Mouse (Mus musculus): ENCODE results near the gene Pkhd1. TPM values are rescaled to one million over a fixed set of nuclear protein-coding genes. Genes with fewer than 3 reads are reported as not detected.
"Not testable (repeated sequence)": the region's sequence is repeated elsewhere in the genome, so short reads cannot be mapped to it uniquely, and the experiment has no call there.

The Pkhd1 gene
- total RNA-seq, 2 experiments from 2014 or later: 0.03 to 0.10 TPM

- no peak for DNase-seq
- intact Hi-C loops (cut with DNase I): loop anchor here (5.0 to 10.0 kb wide), 2 partner anchors 201 to 1309 kb away; partner anchors contain the start of gene Tfap2b
Measured at GRCm38 (mm10) chr1:20513364-20514084, 104.3 kb downstream of the Pkhd1 start.

DNA sequence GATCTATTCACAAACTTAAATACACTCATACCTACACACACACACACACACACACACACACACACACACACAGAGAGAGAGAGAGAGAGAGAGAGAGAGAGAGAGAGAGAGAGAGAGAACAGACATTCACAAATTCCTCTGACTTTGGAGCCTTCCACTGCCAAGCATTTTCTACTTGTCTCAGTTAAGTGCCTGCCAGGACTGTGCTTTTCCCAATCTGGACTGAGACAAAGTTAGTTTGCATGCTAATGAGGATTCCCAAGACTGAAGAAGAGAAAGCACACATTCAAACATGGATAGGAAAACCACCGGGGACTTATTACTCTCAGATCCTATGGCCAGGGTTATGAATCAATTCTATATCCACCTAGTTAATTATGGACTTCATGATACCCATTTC is 118.9 kb downstream of the Pkhd1 start:
- DNase-seq: no peak
- intact Hi-C loops (cut with DNase I): no loop called here

DNA sequence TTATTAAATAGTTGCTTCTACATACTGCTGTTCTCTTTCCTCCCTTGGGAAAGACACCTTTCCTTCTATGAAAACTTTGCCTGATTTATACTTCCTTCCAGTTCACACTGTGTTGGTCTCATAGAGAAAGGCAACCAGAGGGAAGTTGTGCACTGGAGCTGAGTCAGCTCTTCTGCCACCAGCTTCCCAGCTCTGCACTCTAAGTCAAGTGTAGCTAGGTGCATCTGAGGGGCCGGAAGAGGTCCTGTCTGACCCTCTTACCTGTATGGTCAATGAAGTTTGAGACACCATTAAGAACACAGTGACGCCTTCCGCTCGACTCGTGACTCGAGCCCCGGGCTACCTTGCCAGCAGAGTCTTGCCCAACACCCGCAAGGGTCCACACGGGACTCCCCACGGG is 131.8 kb downstream of the Pkhd1 start:
- intact Hi-C loops (cut with DNase I): no loop called here
- no peak for DNase-seq

DNA sequence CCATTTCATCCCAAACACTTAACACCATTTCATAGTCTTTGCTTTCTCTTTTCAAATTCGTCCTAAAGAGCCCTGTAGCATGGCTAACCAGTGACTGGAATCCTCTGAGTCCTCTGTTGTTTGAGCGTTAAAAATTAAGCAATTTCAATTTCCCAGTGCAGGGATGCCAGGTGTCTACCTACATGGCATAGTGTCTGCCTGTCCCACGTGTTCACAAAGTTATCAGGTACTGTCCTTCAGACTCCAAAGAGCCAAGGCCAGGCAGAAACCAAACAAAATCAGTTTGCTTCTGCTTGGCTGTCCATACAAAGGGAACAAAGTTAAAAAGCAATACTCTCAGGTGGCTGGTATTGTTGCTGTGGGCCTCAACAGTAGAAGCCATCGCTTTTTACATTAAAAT is 136.0 kb downstream of the Pkhd1 start:
- DNase-seq: no peak
- intact Hi-C loops (cut with DNase I): no loop called here

GRCm38 (mm10) chr1:20478695-20479094 is 139.2 kb downstream of the Pkhd1 start:
- DNase-seq: no peak
- intact Hi-C loops (cut with DNase I): no loop called here

GRCm38 (mm10) chr1:20478266-20478659 is 139.6 kb downstream of the Pkhd1 start:
- intact Hi-C loops (cut with DNase I): no loop called here
- DNase-seq: no peak

GRCm38 (mm10) chr1:20477561-20478265 is 140.2 kb downstream of the Pkhd1 start:
- no peak for DNase-seq

DNA sequence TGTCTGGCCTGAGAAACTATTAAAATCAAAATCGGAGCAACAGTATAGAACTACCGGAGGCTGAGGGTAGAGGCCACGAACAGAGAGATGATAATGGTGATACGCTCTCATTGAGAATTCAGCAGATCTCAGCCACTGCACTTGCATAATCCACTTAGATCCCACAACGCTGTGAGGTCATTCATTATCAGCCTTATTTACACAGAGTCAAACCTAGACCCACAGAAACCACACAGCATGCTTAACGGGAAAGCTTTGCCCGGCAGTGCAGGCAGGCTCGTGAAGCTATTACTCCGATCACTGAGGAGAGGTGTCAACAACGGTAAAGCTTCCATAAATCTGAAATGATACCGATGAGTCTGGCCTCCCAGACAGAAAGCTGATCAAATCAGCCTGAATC is 147.1 kb downstream of the Pkhd1 start:
- DNase-seq: no peak
- intact Hi-C loops (cut with DNase I): no loop called here

More at GRCm38 (mm10) chr1:20477561-20478265, 140.2 kb downstream of the Pkhd1 start:
- intact Hi-C loops (cut with DNase I): no loop called here

- no peak for DNase-seq
- intact Hi-C loops (cut with DNase I): no loop called here
Measured at GRCm38 (mm10) chr1:20470317-20470716, 147.5 kb downstream of the Pkhd1 start.

- intact Hi-C loops (cut with DNase I): no loop called here
- no peak for DNase-seq
Measured at GRCm38 (mm10) chr1:20466481-20466880, 151.4 kb downstream of the Pkhd1 start.

DNA sequence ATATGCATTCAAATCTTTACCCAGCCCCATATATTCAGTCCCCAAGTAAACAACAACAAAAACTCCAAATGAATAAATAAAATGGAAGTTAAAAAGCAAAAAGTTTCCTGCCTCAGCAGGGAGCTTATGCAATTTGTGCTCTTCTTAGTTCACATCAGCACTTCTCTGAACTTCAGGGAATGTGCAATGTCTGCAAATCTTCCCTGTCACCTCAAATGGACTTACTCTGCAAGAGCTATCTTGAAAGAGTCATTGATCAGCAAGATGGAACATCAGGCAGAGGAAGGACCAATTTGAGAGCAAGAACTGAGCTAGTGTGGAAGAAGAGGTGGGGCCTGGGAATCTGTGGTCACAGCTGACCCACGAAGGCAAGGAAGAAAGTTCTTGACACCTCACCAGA is 163.2 kb downstream of the Pkhd1 start:
- DNase-seq: no peak
- intact Hi-C loops (cut with DNase I): no loop called here

GRCm38 (mm10) chr1:20450074-20450473 is 167.8 kb downstream of the Pkhd1 start:
- intact Hi-C loops (cut with DNase I): no loop called here
- DNase-seq: no peak

GRCm38 (mm10) chr1:20432026-20432425 is 185.8 kb downstream of the Pkhd1 start:
- DNase-seq; intact Hi-C loops (cut with DNase I): not testable (repeated sequence)

DNA sequence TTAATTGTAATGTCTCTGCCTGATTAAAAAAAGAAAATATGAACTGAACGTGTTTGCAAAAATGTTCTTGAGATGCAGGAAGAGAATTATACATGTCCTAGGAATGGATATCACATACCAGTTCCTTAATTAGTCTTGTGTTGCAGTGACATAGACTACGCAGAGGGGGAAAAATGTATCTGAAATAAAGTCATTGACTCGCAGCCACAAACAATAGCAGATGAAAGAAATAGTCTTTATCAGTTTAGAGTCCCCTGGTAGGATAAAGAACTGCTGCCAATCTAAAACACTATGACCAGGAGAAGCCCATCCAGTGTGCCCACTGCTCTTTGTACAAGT is 188.8 kb downstream of the Pkhd1 start:
- intact Hi-C loops (cut with DNase I): no loop called here
- DNase-seq: no peak

GRCm38 (mm10) chr1:20428370-20429055 is 189.4 kb downstream of the Pkhd1 start:
- intact Hi-C loops (cut with DNase I): no loop called here
- no peak for DNase-seq

- intact Hi-C loops (cut with DNase I): no loop called here
- DNase-seq: no peak
Measured at GRCm38 (mm10) chr1:20409411-20409967, 208.4 kb downstream of the Pkhd1 start.

DNA sequence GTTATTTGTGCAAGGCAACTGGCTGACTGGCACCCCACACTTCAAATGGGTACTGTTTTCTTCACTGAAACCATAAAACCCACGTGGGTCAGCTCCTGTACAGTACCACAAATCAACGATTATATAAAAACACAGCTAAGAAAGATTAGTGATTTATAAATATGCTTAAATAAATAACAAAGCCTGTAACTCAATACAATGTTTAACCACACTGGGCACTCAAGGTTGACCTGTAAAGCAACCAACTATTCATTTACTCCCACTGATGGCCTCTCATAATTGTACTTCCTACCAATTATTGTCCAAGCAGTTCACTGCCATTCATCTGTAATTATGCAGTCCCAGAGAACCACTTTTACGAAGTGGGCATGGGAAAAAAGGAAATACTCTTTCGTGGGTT is 219.5 kb downstream of the Pkhd1 start:
- no peak for DNase-seq
- intact Hi-C loops (cut with DNase I): no loop called here

GRCm38 (mm10) chr1:20364437-20364836 is 253.4 kb downstream of the Pkhd1 start:
- DNase-seq: no peak
- intact Hi-C loops (cut with DNase I): no loop called here

GRCm38 (mm10) chr1:20344651-20345050 is 273.2 kb downstream of the Pkhd1 start:
- no peak for DNase-seq
- intact Hi-C loops (cut with DNase I): no loop called here

DNA sequence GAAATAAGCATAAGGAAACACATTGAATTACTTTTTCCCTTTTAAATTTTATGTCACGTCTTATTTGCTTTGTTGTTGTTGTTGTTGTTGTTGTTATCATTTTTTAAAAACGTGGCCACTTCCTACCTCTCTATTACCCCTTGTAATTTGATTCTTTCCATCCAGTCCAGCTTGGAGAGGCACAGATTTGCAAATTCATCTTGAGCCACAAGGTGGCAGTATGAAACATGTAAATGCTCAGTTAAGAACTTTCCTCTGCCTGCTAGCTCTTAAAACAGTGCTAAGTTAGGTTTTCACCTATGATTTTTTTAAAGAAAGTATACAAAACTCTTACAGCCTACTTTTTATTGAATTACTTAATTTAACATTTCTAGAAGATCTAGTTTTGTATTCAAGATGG is 306.4 kb downstream of the Pkhd1 start:
- intact Hi-C loops (cut with DNase I): loop anchor here (5.0 kb wide), 2 partner anchors 201 to 241 kb away; no protein-coding TSS in a partner anchor

GRCm38 (mm10) chr1:20310925-20311324 is 306.9 kb downstream of the Pkhd1 start:
- DNase-seq: no peak
- intact Hi-C loops (cut with DNase I): loop anchor here (5.0 kb wide), 2 partner anchors 201 to 241 kb away; no protein-coding TSS in a partner anchor

More for the DNA sequence above, 306.4 kb downstream of the Pkhd1 start:
- DNase-seq: peak in 1 of 2 experiments; percentile 22
